Mouse (Mus musculus): ENCODE measurements around the gene Prg4.

The Prg4 gene

GRCm38 (mm10) chr1:150407285-150407684, 58.7 kb downstream of the Prg4 start:
- DNase-seq (ENCODE audit: low read depth, low spot score): no peak

- no peak for DNase-seq (ENCODE audit: low read depth, low spot score)
These were observed 61.4 kb downstream of the Prg4 start for GRCm38 (mm10) chr1:150404555-150404954.

- DNase-seq (ENCODE audit: low read depth, low spot score): no peak
These were observed 62.1 kb downstream of the Prg4 start for GRCm38 (mm10) chr1:150403914-150404313.
